Mouse (Mus musculus) small intestine, adult 2 months (tissue): ENCODE measurements at regions not wholly inside any gene's neighbourhood (a gene's known extent, or its start where the extent isn't known, plus 50 kb on each side); places are given as distances from the start of the nearest gene placed in this dataset.

Experiments
- CTCF ChIP-seq: fragments of 200-500 bp; IDR thresholded peaks from 2 replicates; pipeline ENCODE4 v1.5.1; 2012; ENCODE audit warnings: low read depth, mild to moderate bottlenecking, control low read depth, inconsistent platforms, low read length, moderate library complexity, mixed read lengths; ENCODE audit not compliant: insufficient replicate concordance, insufficient read length; ENCODE audit errors: extremely low read depth
- POLR2A ChIP-seq: fragments of 200-500 bp; IDR thresholded peaks from 2 replicates; pipeline ENCODE4 v1.6.1; 2012; ENCODE audit warnings: low read depth, mild to moderate bottlenecking, control low read depth, inconsistent platforms, low read length, moderate library complexity

- TF ChIP-seq CTCF (no peak), POLR2A (no peak)
Observed at GRCm38 (mm10) chr8:8869338-8869737, 179.0 kb upstream of the Arglu1 start.
